Mouse (Mus musculus) heart, adult 9 months (tissue): Measurements from ENCODE around the gene Camsap2.

Experiments used
- DNase-seq, 2 experiments: peaks; one replicate each; pipeline ENCODE4 v3.0.0; 2022; ENCODE audit warnings: low spot score in 2 of 2

The Camsap2 gene

DNA sequence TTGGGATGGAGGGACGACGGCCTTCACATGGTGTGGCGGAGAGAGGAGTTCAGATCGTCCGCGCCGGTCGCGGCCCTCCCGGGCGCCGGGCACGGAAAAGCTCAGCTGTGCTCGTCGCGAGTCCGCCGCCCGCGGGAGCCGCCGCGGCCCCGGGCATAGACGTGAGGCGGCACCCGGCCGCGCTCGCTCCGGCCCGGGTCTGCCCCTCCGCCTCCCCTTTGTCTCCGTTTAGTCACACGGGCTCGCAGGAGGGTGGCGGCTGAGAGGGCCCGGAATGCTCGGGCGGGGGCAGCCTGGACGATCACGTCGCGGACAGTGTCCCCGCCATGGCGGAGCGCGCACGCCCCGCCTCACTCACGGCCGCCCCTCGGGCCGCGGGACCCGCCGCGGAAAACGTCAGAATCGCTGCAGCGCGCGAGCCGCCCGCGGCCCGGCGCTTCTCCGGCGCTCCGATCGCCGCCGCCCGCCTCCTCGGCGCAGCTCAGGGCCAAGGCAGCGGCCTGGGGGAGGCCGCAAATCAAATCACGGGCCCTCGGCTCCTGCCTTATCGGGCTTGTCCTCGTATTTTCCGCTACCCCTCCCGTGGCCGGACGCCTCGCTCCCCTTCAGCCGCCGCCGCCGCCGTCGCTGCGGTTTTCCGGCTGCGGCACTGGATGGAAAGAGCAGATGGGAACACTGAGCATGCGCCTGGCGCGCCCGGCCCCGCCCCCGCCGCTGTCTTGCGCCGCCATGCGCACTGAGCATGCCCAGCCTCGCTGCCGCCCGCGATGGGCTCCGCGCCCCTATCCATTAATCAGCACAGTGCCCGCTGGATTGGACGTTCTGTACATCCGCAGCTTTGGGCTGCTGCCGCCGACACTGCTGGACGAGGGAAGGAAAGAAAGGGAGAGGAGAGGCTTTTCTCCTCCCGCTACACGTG is at the start of gene Camsap2:
TSS of gene Camsap2 (minus strand) at position 651 of the 919 bp plus-strand sequence.
- peak; percentile 95 for DNase-seq

DNA sequence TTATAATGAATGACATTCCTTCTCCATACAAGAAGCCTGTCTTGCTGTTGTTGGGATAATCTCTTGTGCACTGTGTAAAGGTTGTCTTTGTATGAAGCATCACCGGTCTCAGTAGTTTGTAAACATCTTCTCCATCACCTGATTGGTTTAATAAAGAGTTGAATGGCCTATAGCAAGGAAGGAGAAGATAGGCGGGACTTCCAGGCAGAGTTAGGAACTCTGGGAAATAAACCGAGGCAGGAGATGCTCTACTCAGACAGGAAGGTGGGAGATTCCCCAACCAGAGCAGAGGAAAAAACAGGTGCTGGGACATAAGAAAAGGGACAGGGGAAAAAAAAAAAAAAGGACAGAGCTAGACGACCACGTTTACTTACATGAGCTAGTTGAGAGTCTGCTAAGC is 49.2 kb upstream of the Camsap2 start:
- DNase-seq, result no peak

DNA sequence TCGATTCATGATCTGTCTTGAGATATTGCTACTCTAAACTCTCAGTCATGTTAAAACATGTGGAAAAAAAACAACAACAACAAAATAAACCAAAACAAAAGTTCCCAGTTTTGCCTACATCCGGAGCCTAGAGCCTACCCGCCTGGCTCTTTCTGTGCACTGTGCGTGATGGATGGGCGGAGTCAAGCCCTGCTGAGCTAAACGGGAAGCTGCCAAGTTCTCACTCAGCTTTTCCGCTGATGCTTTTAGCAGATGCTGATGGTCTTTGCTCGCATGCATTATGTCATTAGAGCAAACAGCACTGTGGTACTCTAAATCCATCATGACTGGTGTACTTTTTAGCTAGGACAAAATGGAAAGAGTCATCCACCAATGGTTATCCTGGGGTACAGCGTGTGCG is 48.6 kb upstream of the Camsap2 start:
- DNase-seq, result peak; percentile 33 to 42

DNA sequence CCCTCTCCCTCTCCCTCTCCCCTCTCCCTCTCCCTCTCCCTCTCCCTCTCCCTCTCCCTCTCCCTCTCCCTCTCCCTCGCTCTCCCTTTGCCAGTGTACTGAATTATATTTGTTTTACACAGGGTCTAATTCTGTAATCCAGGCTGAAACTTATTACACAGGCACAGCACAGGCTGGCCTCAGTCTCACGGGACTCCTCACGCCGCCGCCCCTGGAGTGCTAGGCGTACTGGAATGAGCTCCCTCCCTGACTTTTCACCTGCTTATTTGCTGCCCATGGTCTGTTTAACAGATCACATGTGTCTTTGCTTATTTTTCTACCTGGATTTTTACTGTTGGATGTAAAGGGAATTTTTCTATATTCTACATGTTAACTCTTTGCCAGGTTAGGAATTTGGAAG is 41.0 kb upstream of the Camsap2 start:
- no peak for DNase-seq

DNA sequence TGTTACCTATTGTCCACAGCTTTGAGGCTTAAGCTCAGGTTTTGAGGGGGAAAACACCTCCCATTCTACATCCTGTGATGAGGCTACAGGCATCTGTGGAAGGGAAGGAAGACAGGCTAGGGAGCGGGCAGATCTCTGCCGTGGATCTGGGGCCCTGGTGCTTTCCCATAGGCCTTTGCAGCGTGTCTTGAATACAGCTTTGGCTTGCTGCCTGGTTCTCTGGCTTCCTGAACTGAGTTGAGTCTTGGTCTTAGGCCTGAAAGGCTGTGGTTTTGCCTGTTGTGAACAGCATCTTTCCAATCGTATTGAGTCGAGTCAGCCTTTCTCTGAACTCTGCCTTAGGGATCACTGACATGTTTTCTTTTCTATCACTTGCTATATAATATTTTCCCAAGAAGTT is 35.7 kb upstream of the Camsap2 start:
- peak; percentile 27 to 32 for DNase-seq

DNA sequence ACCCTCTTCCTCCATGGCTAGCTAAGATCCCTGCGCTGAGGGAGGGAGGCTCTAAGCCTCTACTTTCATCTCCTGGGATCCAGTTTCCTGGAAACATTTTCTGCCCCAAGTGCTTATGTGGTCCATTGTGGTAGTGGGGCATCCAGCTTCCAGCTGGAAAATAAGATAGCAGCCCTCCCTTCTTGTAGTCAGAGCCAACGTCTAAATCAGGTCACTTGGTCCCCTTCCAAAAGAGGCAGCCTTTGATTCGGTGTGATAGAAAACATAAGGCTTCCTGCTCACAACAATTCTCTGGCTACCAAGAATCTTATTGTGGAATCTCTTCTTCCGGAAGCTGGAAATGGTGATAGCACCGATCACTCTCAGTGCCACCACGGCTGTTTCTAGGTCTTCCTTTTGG is 35.3 kb upstream of the Camsap2 start:
- DNase-seq, result peak; percentile 6 to 15

DNA sequence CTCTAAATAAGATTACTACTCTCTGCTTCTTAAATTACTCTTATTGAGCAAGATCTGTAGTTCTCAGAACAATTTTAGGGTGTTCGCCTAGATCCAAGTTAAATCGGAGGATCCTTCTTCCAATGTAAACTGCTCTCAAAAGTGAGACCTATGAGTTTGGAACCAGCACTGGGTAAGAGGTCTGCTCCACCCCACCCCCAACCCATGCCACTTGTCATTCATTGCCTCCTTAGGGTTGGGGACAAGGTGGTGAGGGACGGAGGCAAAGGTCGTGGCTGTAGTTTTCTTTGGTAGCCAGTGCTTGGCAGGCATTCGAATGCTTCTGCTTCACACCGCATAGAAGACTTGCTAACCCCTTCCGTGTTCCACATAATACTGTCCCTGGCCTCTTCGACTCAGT is 34.7 kb upstream of the Camsap2 start:
- no peak for DNase-seq

DNA sequence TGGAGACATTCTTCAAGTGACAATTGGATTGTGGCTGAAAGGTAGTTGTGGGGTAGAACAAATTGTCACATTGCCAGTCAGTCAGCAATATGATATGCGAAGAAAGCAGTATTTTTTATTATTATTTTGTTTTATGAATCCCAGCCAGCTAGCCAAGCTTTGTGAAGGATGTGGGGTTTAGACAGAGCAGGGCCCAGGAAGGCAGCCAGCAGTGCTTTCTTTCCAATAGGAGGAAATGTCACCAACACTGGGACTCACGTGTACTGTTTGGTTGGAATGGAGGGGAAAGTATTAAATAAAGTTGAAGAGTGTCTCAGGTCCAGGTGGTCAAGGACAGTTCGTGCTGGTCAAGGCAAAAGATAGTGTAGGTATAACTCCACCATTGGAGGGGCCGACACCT is 34.3 kb upstream of the Camsap2 start:
- no peak for DNase-seq

DNA sequence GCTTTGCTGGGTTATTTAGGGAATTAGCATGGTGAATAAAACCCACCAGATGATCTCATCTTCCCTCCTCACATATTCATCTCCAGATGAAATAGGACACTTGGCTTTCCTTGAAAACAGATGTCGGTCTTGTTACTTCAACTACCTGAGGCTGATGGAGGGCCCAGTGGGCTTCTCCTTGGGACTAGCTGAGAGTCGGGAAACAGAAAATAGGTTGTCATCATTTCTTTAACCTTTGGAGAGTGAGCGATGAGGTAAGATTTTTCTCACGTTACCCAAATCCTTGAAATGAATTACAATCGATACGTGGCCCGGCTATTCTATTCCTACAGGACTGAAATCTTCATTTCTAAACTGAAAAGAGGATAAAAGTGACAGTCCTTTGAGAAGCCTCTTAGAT is 33.4 kb upstream of the Camsap2 start:
- no peak for DNase-seq

DNA sequence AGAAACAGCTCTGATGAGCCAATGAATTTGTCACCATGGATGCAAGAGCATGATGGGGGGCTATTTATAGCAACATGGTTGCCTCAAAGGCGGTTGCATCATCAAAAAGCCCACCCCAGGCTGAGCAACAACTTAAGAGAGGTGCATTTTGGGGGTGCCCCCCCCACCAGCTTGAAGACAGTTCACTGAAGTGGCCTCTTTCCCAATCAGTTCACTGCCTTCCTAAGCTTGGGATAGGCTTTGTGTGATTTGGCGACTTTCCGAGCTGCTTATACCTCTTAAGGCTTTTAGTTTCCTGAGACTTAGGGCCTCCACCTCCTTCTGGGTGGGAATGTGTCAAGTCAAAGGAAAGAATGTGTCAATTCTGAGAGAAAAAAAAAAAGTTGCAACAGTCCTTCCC is 20.1 kb upstream of the Camsap2 start:
- no peak for DNase-seq

DNA sequence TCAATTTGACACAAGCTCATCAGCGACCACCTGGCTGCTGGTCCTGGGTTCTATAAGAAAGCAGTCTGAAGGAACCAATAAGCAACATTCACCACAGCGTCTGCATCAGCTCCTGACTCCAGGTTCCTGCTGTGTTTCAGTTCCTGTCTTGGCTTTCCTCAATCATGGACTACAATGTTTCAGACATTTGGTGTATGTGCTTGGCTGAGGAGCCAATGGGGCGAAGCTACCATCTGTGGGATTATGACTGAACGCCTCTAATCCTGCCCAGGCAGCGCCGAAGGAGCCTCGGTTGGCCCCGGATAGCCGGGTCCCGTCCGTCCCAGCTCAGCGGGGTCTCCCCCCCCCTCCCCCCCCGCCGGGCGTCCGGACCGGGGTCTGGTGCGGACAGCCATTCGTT is 18.8 kb upstream of the Camsap2 start:
- peak; percentile 5 to 41 for DNase-seq

DNA sequence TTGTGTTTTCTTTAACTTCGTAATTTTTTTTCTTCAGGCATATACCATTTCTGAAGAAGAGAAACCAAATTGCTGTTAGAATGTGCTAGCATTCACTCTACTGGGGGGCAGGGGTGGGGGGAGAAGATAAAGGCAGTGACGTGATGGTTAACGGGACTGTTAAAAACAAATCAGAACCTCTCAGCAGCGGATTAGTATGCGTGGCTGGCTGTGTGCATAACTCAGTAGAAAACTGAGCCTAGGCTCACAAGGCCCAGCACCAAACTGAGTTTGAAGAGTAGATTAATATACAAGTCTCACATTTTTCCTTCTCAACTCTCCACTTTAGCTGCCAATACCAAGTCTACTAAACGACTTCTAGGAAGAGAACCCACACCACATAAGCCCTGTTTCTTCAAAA is 17.1 kb upstream of the Camsap2 start:
- no peak for DNase-seq

DNA sequence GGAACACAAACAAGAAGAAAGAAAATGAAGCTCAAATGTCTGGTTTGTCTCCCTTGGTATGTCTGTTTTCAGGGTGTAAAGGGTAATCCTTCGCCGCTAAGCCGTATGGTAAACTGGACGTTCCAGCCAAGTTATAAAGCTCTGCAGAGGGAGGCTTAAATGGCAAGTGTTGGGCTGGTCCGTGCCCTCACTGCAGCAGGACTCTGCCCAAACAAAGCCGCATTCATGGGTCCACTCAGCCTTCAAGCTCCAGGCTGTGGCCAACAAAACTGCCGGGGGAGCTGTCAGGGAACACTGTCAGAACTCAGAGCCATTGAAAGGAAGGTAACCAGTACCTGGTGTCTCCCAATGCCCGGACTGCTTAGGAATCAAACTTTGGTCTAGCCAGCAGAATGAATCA is 16.7 kb upstream of the Camsap2 start:
- no peak for DNase-seq

DNA sequence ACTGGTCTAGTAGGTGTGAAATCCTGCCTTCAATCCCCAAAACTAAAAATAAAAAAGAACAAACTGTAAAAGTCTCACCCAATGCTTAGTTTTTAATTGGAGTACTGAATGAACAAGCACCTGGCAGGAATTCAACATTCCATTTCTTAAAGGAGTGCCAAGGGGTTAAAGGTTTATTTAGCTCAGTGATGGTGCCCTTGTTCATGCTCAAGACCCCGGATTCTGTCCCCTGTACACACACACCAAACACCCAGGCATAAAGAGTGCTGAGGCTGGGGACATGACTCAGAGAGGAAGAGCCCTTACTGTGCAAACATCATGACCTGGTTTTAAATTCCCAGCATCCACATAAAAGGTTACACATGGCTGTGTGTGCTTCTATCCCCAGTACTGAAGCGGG is 15.5 kb upstream of the Camsap2 start:
- no peak for DNase-seq

DNA sequence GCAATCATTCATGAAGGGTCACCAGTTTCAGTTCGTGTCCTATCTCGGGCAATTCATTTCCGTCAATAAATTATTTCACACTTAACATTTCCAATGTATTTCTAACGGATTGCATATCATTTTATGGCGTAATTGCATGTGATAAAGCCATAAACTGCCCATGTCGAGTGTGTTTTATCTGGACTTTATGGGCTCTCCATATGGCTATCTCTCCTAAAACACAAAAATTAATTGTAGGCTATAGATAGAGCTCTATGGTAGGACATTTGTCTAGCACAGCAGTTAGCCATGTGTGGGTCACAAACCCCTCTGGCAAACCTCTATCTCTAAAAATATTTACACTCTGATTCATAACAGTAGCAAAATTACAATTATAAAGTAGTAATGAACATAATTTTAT is 15.0 kb upstream of the Camsap2 start:
- DNase-seq, result no peak

DNA sequence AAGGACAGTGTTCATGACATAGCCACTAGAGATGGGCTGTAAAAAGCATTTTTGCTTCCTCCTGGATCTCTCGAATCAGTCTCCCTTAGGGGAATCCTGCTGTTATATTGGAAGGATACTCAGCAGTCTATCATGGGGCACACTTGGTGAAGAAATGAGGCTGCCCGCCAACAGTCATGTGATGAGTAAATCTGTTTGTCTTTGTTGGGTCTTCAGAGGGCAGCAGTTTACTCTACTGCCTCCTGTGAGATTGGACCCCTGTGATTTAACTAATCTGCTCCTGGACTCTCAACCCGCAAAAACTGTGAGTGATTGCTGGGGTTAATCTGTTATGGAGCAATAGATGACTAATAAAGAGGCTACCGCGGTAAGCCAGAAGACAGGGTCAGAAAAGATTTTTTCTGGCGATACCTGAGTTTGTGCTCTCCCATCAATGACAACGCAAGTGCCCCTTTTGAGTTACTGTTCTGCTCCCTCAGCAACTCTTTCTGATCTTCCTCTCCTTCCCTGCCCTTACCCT is 13.0 kb upstream of the Camsap2 start:
- DNase-seq, result no peak

DNA sequence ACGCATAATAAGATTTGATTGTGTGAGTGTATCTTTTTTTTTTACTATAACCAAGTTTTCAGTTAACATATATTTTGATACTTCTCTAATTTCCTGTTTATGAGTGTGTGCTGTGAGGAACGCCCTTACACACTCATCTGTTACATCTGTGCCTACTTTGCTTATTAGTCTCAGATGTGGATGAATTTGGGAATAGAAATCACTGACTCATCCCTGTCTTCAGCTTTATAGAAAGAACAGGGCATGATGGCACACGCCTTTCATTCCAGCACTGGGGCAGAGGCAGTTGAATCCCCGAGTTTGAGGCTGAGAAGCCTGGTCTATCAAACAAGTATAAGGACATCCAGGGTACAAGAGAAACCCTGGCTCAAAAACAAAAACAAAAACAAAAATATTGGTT is 9.7 kb upstream of the Camsap2 start:
- no peak for DNase-seq

DNA sequence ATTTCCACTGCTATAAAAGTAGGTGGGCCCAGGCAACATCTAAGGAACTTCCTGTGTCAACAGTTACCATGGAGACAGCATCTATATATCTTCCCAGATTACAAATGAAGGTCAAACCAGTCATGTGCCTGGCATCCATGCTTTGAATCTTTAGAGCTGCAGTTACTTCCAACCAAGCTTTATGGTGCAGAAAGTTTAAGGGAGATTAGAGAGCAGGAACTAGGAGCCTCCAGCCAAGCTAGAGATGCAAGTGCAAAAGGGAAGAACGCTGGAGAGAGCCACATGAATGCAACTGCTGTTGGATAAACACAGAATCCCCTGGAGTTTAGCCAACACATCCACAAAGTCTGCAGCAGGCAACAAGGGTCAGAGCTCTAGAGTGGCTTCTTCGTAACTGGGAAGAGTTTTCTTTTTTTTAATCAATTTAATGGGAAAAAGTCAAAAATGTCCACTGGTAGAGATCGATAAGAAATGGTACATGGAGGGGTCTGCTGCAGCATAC is 4.8 kb upstream of the Camsap2 start:
- DNase-seq, result no peak

DNA sequence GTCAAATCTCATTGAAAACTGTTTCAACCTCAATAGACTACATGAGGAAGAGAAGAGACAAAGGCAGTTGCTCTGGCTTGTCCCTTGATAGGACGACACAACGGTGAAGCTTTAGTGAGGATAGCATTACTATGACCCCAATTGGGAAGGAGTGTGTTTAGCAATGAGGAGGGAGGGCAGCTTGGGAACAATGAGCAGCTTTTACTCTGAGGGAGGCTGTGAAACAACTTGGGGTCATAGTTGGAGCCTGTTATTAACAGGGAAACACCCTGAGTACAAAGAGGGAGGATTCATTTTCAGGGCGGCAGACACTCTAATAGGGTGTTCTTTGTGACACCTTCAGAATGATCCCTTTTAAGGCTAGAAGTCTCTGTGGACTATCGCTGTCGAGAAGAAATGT is 2.2 kb upstream of the Camsap2 start:
- DNase-seq, result no peak

DNA sequence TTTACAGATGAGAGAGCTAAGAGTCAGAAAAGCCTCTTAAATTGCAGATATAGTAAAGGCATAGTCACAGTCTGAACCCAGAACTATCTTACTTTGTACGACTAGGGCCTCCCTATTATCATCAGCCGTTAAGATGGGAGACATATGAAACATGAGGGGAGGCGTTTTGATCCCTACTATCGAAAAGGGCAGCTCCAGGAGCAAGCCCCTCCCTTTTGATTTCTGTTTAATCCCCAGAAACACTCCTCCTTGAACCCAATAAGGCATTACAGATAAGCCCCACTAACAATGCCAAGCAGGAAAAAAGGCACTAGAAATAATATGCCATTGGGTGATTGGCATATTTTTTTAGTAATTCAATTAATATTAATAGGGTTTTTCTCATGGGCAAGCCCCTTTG is 1.2 kb upstream of the Camsap2 start:
- no peak for DNase-seq

DNA sequence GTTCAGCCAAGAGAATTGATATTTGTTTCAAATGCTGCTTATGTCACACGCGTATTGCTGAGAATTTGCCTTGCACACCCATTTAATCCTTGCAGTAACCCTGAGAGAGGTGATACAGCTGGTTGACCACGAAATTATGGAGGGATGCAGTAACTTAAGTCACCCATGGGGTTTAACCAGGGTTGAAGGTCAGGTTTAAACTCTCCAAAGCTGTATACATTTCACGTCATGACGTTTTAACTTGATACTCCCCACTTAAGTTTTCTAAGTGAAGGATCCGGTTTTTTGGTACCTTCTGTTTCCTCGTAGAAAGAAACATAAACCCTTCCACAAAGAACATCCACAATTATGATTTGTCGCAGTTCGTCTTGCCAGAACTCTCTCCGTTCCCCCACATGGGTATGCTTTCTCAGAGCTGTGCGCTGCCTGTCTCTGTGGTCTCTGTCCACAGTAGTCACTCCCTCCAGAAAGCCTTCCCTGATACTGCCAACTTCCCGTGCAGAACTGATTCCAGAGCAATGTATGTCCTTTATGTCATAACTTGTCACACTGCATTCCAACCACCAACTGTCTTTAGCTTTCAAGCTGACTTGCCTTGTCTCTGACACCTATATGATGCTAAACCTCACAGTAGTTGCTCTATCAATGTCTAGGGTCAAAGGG is 600 bp upstream of the Camsap2 start:
- peak in 1 of 2 experiments; percentile 7 for DNase-seq

DNA sequence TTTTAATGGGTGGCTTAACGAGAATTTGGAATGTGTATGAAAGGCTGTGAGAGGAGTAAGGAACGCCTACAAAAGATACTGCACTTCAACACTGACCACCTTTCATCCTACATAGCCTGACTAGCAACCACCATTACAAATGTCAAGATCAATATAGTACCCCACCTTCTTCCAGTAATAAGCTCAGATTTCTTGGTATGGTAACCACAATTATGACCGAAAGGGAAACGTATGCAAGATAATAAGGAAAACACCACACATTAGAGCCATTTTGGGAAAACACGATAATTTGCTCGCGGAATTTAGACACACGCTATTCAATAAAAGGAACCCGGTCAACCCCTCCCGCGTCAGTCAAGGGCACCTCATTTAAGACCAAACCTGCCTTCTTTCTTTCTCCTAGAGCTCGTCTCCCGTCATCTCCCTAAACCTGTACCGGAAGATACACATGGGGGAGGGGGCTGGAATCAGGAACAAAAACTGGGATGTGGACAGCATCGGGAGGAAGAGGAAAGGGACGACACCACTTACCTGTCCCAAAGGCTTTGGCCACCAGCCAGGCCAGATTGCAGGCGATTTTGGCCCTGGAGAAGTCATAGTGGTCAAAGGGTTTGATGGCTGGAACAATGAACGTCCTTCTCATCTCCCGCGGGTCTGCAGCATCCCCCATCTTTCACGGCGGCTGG is 993 bp downstream of the Camsap2 start:
- peak; percentile 20 to 31 for DNase-seq
